Mouse (Mus musculus): ENCODE measurements around the gene Depdc1b.

Depdc1b gene

GRCm38 (mm10) chr13:108448348-108448931 is 132.3 kb downstream of the Depdc1b start:
- DNase-seq (ENCODE audit: low spot score in 2 of 2): no peak

GRCm38 (mm10) chr13:108449116-108450097 is 133.3 kb downstream of the Depdc1b start, which contains the start of gene Pde4d:
Gene Pde4d (plus strand): TSS chr13:108449948.
- peak; percentile 18 to 22 for DNase-seq (ENCODE audit: low spot score in 2 of 2)

- no peak for DNase-seq (ENCODE audit: low spot score in 2 of 2)
These were observed 135.0 kb downstream of the Depdc1b start for GRCm38 (mm10) chr13:108451122-108451521.

GRCm38 (mm10) chr13:108453064-108453919 is 137.2 kb downstream of the Depdc1b start:
- no peak for DNase-seq (ENCODE audit: low spot score in 2 of 2)

Measured in right cerebral cortex, postnatal 36 days (tissue).